In the genomic region with DNA sequence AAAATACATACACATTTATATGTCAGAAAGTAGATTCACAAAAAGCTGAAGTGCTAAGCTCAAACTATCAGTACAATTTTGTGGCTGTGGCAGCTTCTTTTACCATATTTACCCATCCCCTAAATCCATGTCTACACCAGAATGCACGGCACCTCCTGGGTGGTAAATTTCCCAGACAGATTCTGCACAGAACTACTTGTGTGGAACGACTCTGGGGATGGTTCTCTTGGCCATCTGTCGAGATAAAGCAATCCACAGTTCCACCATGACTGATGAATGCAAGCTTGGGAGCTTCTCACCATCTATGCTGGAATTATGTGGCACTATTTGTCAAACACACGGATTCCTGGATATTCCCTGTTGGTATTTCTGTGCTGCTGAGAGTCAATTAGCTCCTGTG, we compare ENCODE assay signal across 23 mouse cellular contexts.
A peak's percentile ranks its signal among the peaks of the same experiment; 100 is the strongest.
DNase-seq lines count a peak whose midpoint lies in the region; ATAC-seq lines count a peak whose summit lies in the region.
"Had no signal": no experiment of that assay in that cellular context is flagged by ENCODE, and none has a peak within 500 bp of the region (broad histone marks: within the 10 kb centered on the region; RNA-seq: fewer than 3 reads in every experiment).

No protein-coding gene starts in this region.

- H3K4me1 ChIP-seq in heart, embryonic 11.5 days (ENCODE audit: control insufficient read depth, insufficient read depth, low read length): peaks cover 4% of the 10 kb centered on the region; the same call in 1 of the 2 replicates
- H3K4me1 ChIP-seq: hindbrain, embryonic 15.5 days; liver, embryonic 12.5 days; midbrain, embryonic 10.5 days had no signal

- no peak overlapping the region for H3K27ac ChIP-seq in heart, embryonic 11.5 days (ENCODE audit: low read depth, low read length)
- H3K27ac ChIP-seq: embryonic facial prominence, embryonic 15.5 days; gastrocnemius, adult 2 months; hindbrain, embryonic 15.5 days; limb, embryonic 13.5 days; liver, embryonic 12.5 days; midbrain, embryonic 10.5 days; neural tube, embryonic 13.5 days had no signal

- no peaks in the 10 kb centered on the region for H3K36me3 ChIP-seq in heart, embryonic 11.5 days (ENCODE audit: control insufficient read depth, insufficient read depth, low read length)
- H3K36me3 ChIP-seq: embryonic facial prominence, embryonic 15.5 days; hindbrain, embryonic 15.5 days; limb, embryonic 13.5 days; liver, embryonic 12.5 days; midbrain, embryonic 10.5 days; neural tube, embryonic 13.5 days had no signal

- peak; percentile 30 to 55 for DNase-seq in frontal cortex, adult 2 months (ENCODE audit: extremely low spot score in 1 of 2, low spot score in 1 of 2)
- DNase-seq in frontal cortex, postnatal 10 days (ENCODE audit: low spot score in 2 of 2): no peak
- peak; percentile 7 to 11 for DNase-seq in left cerebral cortex, postnatal 36 days (ENCODE audit: low spot score in 2 of 2)
- DNase-seq in left cerebral cortex, postnatal 4 days: no peak
- peak; percentile 78 for DNase-seq in brain, adult 2 months (ENCODE audit: low read depth, low spot score)
- DNase-seq in layer of hippocampus, postnatal 36 days: peak; percentile 24 to 69
- DNase-seq in thymus, postnatal 0 days (ENCODE audit: low spot score): no peak
- DNase-seq: adrenal gland, adult 8-10 months; gastrocnemius, adult 2 months; heart, postnatal 4 days; kidney, adult 8-10 months; lung, adult 18-20 months; lung, postnatal 10 days; thymus, postnatal 36 days had no signal

- no peaks in the 10 kb centered on the region for H3K27me3 ChIP-seq in heart, embryonic 11.5 days (ENCODE audit: control insufficient read depth, insufficient read depth, low read length)
- H3K27me3 ChIP-seq: embryonic facial prominence, embryonic 15.5 days; hindbrain, embryonic 15.5 days; limb, embryonic 13.5 days; liver, embryonic 12.5 days; neural tube, embryonic 13.5 days had no signal

- H3K9me3 ChIP-seq in heart, embryonic 11.5 days (replicated peaks; ENCODE audit: control insufficient read depth, low read length): no peaks in the 10 kb centered on the region
- H3K9me3 ChIP-seq: embryonic facial prominence, embryonic 15.5 days; hindbrain, embryonic 15.5 days; limb, embryonic 13.5 days; liver, embryonic 12.5 days; midbrain, embryonic 10.5 days; neural tube, embryonic 13.5 days had no signal

- H3K4me3 ChIP-seq in heart, embryonic 11.5 days (ENCODE audit: low read depth, low read length): no peak overlapping the region
- H3K4me3 ChIP-seq: embryonic facial prominence, embryonic 15.5 days; gastrocnemius, adult 2 months; hindbrain, embryonic 15.5 days; limb, embryonic 13.5 days; liver, embryonic 12.5 days; midbrain, embryonic 10.5 days; myocyte; neural tube, embryonic 13.5 days had no signal

- H3K4me2 ChIP-seq in heart, embryonic 11.5 days: no peak overlapping the region
- H3K4me2 ChIP-seq: hindbrain, embryonic 15.5 days; liver, embryonic 12.5 days; neural tube, embryonic 13.5 days had no signal

- WGBS in heart, embryonic 11.5 days (ENCODE audit: insufficient replicate concordance): 65% methylated on average over 4 of the region's 4 CpGs

- intact Hi-C loops in left cerebral cortex, postnatal 36 days (cut with DNase I): no loop called here
- intact Hi-C loops in left cerebral cortex, postnatal 4 days (cut with DNase I): loop anchor here (5.0 kb wide), 2 partner anchors 277 to 1427 kb away; no protein-coding TSS in a partner anchor

- ATAC-seq in heart, embryonic 11.5 days (replicated peaks; ENCODE audit: insufficient number of reproducible peaks, low FRiP score, low TSS enrichment): no peak
- ATAC-seq: forebrain, embryonic 14.5 days; liver, embryonic 12.5 days had no signal

- H3K9ac ChIP-seq in heart, embryonic 11.5 days (ENCODE audit: low read depth, low read length): no peak overlapping the region
- H3K9ac ChIP-seq: embryonic facial prominence, embryonic 15.5 days; hindbrain, embryonic 15.5 days; limb, embryonic 13.5 days; liver, embryonic 12.5 days; neural tube, embryonic 13.5 days had no signal

Comparison
In these comparisons a context has a peak if more than half of its experiments do, and no peak if none do; other contexts are left out.
1. DNase-seq: peak in frontal cortex, adult 2 months (2 of 2), left cerebral cortex, postnatal 36 days (2 of 2), brain, adult 2 months (single experiment) and layer of hippocampus, postnatal 36 days (2 of 2); none in frontal cortex, postnatal 10 days (0 of 2), left cerebral cortex, postnatal 4 days (single experiment) and thymus, postnatal 0 days (single experiment).